Mouse (Mus musculus) activated CD4-positive, CD25-positive, alpha-beta regulatory T cell, adult 9 weeks (primary cell): Measurements from ENCODE around the gene Sco2. TPM values are rescaled to one million over a fixed set of nuclear protein-coding genes. Genes with fewer than 3 reads are reported as not detected.

ENCODE experiments used
- polyA plus RNA-seq: library from polyadenylated mRNA; unstranded; fragments of 100-300 nt; shearing (Covaris generic); gene quantifications from one replicate; pipeline ENCODE4 v1.2.1, GENCODE M21; 2017

The Sco2 gene
- polyA plus RNA-seq: 7.8 TPM

GRCm38 (mm10) chr15:89373762-89374248 is at the start of gene Sco2:
Gene Sco2, minus strand, starts transcription at chr15:89373846.

GRCm38 (mm10) chr15:89410118-89410517 is 36.5 kb upstream of the Sco2 start, which contains the start of gene Syce3:
Gene Syce3, minus strand, starts transcription at chr15:89410503.

GRCm38 (mm10) chr15:89384617-89385016 is 11.0 kb upstream of the Sco2 start, which contains the start of gene Klhdc7b:
Gene Klhdc7b, plus strand, starts transcription at chr15:89384917.

GRCm38 (mm10) chr15:89378831-89379401 is 5.3 kb upstream of the Sco2 start, which contains the start of gene Odf3b:
Gene Odf3b, minus strand, starts transcription at chr15:89379282.

GRCm38 (mm10) chr15:89376957-89377356 is 3.3 kb upstream of the Sco2 start, which contains the start of gene Tymp:
Gene Tymp, minus strand, starts transcription at chr15:89377039.

GRCm38 (mm10) chr15:89355241-89356187 is 18.1 kb downstream of the Sco2 start, which contains the start of the genes Lmf2 and Ncaph2:
Gene Lmf2, minus strand, starts transcription at chr15:89355659.
Gene Ncaph2, plus strand, starts transcription at chr15:89355719.

GRCm38 (mm10) chr15:89334271-89334670 is 39.4 kb downstream of the Sco2 start, which contains the start of gene Miox:
Gene Miox, plus strand, starts transcription at chr15:89334398.

GRCm38 (mm10) chr15:89322670-89323522 is 50.8 kb downstream of the Sco2 start, which contains the start of gene Adm2:
Gene Adm2, plus strand, starts transcription at chr15:89322720.

Other genes with a start within 250 kb of the Sco2 start
- gene Hdac10, start 245.1 kb downstream of the Sco2 start, polyA plus RNA-seq: 73.7 TPM
- gene Mapk12, start 233.1 kb downstream of the Sco2 start, polyA plus RNA-seq: 6.7 TPM
- 55.5 TPM for gene Mapk11, start 224.2 kb downstream of the Sco2 start, polyA plus RNA-seq
- 4.5 TPM for gene Plxnb2, start 193.1 kb downstream of the Sco2 start, polyA plus RNA-seq
- gene Dennd6b, start 177.3 kb downstream of the Sco2 start, polyA plus RNA-seq: 38.5 TPM
- gene Ppp6r2, start 162.3 kb downstream of the Sco2 start, polyA plus RNA-seq: 5.7 TPM
- 68.5 TPM for gene Sbf1, start 58.5 kb downstream of the Sco2 start, polyA plus RNA-seq
- not detected for gene Adm2, start 51.1 kb downstream of the Sco2 start, polyA plus RNA-seq
- gene Miox, start 39.4 kb downstream of the Sco2 start, polyA plus RNA-seq: not detected
- gene Lmf2, start 18.2 kb downstream of the Sco2 start, polyA plus RNA-seq: 68.6 TPM
- 172 TPM for gene Ncaph2, start 18.1 kb downstream of the Sco2 start, polyA plus RNA-seq
- gene Tymp, start 3.2 kb upstream of the Sco2 start, polyA plus RNA-seq: 0.75 TPM
- 0.35 TPM for gene Odf3b, start 5.4 kb upstream of the Sco2 start, polyA plus RNA-seq
- 0.09 TPM for gene Klhdc7b, start 11.1 kb upstream of the Sco2 start, polyA plus RNA-seq
- not detected for gene Syce3, start 36.7 kb upstream of the Sco2 start, polyA plus RNA-seq
- 0.33 TPM for gene Cpt1b, start 52.0 kb upstream of the Sco2 start, polyA plus RNA-seq
- 6.0 TPM for gene C730034F03Rik, start 55.7 kb upstream of the Sco2 start, polyA plus RNA-seq
- not detected for gene Gm44502, start 55.9 kb upstream of the Sco2 start, polyA plus RNA-seq
- gene Chkb, start 56.1 kb upstream of the Sco2 start, polyA plus RNA-seq: 104 TPM
- gene Mapk8ip2, start 80.1 kb upstream of the Sco2 start, polyA plus RNA-seq: 0.06 TPM
- gene Arsa, start 103.6 kb upstream of the Sco2 start, polyA plus RNA-seq: 25.0 TPM
- not detected for gene Shank3, start 125.8 kb upstream of the Sco2 start, polyA plus RNA-seq
- not detected for gene Acr, start 194.5 kb upstream of the Sco2 start, polyA plus RNA-seq
- gene Rabl2, start 218.1 kb upstream of the Sco2 start, polyA plus RNA-seq: 1.8 TPM